Mouse (Mus musculus): ENCODE results near the gene Psmc3ip. TPM values are rescaled to one million over a fixed set of nuclear protein-coding genes. Genes with fewer than 3 reads are reported as not detected.

Gene Psmc3ip
- polyA plus RNA-seq, 1 experiment from 2014 or later = 44.1 TPM

DNA sequence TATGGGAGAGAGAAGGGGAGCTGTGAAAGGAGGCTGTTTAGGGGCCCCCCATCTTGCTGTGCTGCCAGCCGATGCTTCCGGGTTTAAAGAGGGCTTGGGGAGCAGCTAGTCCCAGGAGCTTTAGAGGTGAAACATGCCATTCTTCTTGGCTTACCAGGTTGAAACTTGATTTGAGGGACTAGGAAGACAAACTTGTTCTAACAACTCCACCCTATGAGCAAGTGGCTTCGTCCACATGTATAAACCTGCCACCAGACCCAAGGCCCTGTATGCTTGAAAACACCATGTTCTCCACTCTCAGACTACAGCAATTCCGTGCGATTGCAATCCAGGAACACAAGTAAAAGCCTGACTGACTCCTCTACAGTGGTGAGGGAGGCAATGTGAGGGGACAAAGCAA lies 7.8 kb upstream of the Psmc3ip start:
- DNase-seq (no peak), ATAC-seq (ENCODE audit: insufficient read depth) (no peak)
- no peak overlapping the region for H3K4me3 ChIP-seq (ENCODE audit: low read depth, low read length)
- H3K9ac ChIP-seq = no peak overlapping the region
- H3K4me2 ChIP-seq = no peak overlapping the region
- no peak for TF ChIP-seq CTCF (IDR thresholded peaks at IDR 0.05; ENCODE audit: low read depth)
- no peaks in the 10 kb centered on the region for H3K27me3 ChIP-seq (ENCODE audit: insufficient read depth, low read length)
- no peaks in the 10 kb centered on the region for H3K4me1 ChIP-seq (ENCODE audit: insufficient read depth)
- peaks cover 72% of the 10 kb centered on the region for H3K36me3 ChIP-seq (ENCODE audit: insufficient read depth)
- no peak overlapping the region for H3K27ac ChIP-seq (ENCODE audit: low read depth)
- no peaks in the 10 kb centered on the region for H3K9me3 ChIP-seq (ENCODE audit: low read depth, low read length)
- 87% methylated on average over 5 of the region's 5 CpGs for WGBS

DNA sequence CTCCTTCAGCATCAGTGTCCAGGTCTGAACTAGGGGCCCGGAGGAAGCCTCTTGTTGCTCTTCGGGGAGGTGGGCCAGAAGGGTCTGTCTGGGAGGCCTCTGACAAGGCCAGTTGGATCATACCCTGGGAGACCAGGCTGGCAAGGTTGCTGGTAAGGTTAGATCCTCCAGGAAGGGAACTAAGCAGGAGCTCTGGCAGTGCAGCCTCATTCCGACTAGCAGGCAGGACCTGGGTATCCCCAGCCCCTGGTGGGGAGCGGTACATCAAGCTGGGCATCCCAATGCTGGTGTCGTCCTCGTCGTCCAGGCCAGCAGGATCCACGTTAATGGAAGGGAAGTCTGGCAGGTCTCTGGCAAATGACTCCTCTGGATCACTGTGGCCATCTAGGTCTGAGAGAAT lies 3.0 kb upstream of the Psmc3ip start:
- Histone ChIP-seq H3K36me3 (ENCODE audit: insufficient read depth) (peaks cover 73% of the 10 kb centered on the region), H3K27me3 (ENCODE audit: insufficient read depth, low read length) (no peaks in the 10 kb centered on the region), H3K4me2 (no peak overlapping the region), H3K4me3 (ENCODE audit: low read depth, low read length) (no peak overlapping the region), H3K27ac (ENCODE audit: low read depth) (no peak overlapping the region), H3K4me1 (ENCODE audit: insufficient read depth) (no peaks in the 10 kb centered on the region), H3K9ac (no peak overlapping the region; the same call in 1 of the 2 replicates), H3K9me3 (ENCODE audit: low read depth, low read length) (no peaks in the 10 kb centered on the region)
- no peak for DNase-seq
- ATAC-seq (ENCODE audit: insufficient read depth) = no peak
- no peak for TF ChIP-seq CTCF (IDR thresholded peaks at IDR 0.05; ENCODE audit: low read depth)
- WGBS = 91% methylated on average over 8 of the region's 8 CpGs

DNA sequence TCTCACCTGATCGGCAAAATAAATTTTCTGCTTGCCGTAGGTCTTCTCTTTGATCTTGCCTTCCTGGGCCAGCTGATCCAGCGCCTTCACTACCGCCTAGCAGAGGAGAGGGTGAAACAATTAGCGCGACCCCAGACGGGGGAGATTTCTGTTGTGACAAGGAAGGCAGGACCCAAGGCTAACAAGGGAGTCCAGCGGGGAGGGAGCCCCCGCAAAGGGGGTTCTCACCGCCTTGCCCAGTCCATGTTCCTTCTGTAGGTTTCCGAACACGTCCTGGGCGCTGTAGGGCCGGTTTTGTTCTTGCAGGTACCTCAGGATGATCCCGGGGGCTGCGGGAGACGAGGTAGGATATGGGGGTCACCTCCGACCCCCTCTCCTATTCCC lies 314 bp downstream of the Psmc3ip start:
- H3K4me1 ChIP-seq (ENCODE audit: insufficient read depth) = no peaks in the 10 kb centered on the region
- ATAC-seq (ENCODE audit: insufficient read depth) (no peak), DNase-seq (no peak)
- peak overlapping the region; percentile 67 for H3K9ac ChIP-seq
- WGBS = 0% methylated on average over 18 of the region's 18 CpGs
- no peaks in the 10 kb centered on the region for H3K27me3 ChIP-seq (ENCODE audit: insufficient read depth, low read length)
- H3K9me3 ChIP-seq (ENCODE audit: low read depth, low read length) = no peaks in the 10 kb centered on the region
- H3K4me3 ChIP-seq (ENCODE audit: low read depth, low read length) = peak overlapping the region; percentile 71
- peak overlapping the region; percentile 33; the same call in 1 of the 2 replicates for H3K27ac ChIP-seq (ENCODE audit: low read depth)
- H3K4me2 ChIP-seq = peak overlapping the region; percentile 96
- peaks cover 73% of the 10 kb centered on the region for H3K36me3 ChIP-seq (ENCODE audit: insufficient read depth)
- no peak for TF ChIP-seq CTCF (IDR thresholded peaks at IDR 0.05; ENCODE audit: low read depth)

DNA sequence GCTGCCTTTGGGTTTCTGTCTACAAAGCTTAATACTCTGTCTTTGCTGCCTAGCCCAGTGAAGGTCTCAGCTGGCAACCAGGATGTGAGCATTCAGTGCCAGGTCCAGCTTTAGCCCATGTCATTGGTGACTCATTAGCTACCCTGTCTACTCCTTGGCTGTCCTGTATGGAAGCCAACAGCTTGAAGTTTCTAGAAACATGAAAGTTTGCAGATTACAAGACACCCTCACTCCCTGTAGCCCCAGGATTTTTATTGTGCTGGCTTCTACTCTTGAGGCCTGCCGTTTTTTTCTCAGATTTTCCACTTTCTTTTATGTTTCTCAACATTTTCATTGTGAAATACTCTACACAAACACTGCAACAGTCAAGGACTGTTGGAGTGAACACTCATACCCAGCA lies 5.3 kb downstream of the Psmc3ip start:
- no peak overlapping the region for H3K4me2 ChIP-seq
- 87% methylated on average over 1 of the region's 1 CpGs for WGBS
- no peaks in the 10 kb centered on the region for H3K9me3 ChIP-seq (ENCODE audit: low read depth, low read length)
- DNase-seq (no peak), ATAC-seq (ENCODE audit: insufficient read depth) (no peak)
- no peak overlapping the region for H3K27ac ChIP-seq (ENCODE audit: low read depth)
- H3K4me3 ChIP-seq (ENCODE audit: low read depth, low read length) = no peak overlapping the region
- H3K4me1 ChIP-seq (ENCODE audit: insufficient read depth) = peaks cover 4% of the 10 kb centered on the region
- H3K36me3 ChIP-seq (ENCODE audit: insufficient read depth) = peaks cover 57% of the 10 kb centered on the region
- H3K9ac ChIP-seq = no peak overlapping the region
- no peak for TF ChIP-seq CTCF (IDR thresholded peaks at IDR 0.05; ENCODE audit: low read depth)
- no peaks in the 10 kb centered on the region for H3K27me3 ChIP-seq (ENCODE audit: insufficient read depth, low read length)

DNA sequence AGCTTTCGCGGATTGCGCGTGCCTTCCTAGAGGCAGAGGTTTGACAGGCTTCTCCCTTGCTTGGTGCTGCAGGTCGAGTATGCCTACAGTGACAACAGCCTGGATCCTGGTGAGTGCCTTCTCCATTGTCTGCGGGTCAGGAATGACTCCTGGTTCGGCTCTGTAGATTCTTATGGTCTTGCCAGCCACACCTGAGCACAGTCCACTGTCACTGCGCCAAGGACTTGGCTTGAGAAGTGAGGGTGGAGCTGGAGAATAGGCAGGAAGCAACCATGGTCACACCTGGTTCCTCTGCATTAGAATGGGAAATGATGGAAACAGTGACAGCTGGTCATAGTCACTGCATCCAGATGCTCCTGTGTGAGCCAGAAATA lies 7.6 kb downstream of the Psmc3ip start:
- Histone ChIP-seq H3K9me3 (ENCODE audit: low read depth, low read length) (no peaks in the 10 kb centered on the region), H3K4me2 (peak overlapping the region; percentile 96), H3K27ac (ENCODE audit: low read depth) (peak overlapping the region; percentile 87), H3K4me1 (ENCODE audit: insufficient read depth) (peaks cover 4% of the 10 kb centered on the region), H3K4me3 (ENCODE audit: low read depth, low read length) (peak overlapping the region; percentile 78), H3K36me3 (ENCODE audit: insufficient read depth) (peaks cover 50% of the 10 kb centered on the region), H3K9ac (peak overlapping the region; percentile 78), H3K27me3 (ENCODE audit: insufficient read depth, low read length) (no peaks in the 10 kb centered on the region)
- 9% methylated on average over 8 of the region's 8 CpGs for WGBS
- DNase-seq (no peak), ATAC-seq (ENCODE audit: insufficient read depth) (no peak)
- TF ChIP-seq CTCF (IDR thresholded peaks at IDR 0.05; ENCODE audit: low read depth) = no peak

DNA sequence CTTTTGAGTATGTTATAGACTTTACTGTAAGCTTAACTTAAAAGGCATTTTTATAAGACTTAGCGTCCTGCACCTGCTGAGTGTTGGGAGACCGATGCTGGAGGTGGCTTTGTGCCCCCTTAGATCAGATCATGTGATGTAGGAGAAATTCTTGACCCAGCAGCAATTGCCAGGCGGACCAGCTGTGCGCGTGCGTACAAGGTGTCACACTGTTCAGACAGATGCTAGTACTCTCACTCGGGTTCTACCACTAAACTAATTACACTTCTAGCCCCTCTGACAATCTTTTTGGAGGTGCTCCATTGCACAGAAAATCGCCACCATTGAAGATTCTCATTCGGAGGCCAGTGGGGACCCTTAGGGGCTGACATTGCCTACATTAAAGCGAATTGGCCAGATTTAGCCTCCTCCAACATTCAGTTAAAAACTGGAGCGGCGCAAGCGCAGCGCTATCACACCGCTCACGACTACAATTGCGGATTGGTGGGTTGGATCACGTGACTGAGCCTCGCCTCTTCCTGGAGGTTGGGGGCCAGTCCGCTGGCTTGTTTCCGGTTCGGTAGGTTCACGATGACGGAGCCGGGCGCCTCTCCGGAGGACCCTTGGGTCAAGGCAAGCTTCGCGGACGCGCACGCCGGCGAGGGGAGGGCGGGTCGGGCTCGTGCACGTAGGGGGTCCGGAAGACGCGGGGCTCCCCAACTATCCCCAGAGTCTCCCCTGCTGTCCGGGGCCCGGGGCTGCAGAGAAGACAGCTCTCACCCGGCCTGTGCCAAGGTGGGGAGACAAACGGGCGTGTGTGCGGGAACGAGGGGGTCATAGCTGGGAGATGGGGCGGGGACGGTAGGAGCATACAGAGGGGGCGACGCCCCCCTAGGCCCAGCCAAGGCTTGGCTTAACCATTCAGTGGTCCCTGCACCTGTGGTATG lies 8.2 kb downstream of the Psmc3ip start, which contains the start of gene Mlx:
Gene Mlx, plus strand, starts transcription at position 522 of the 926 bp plus-strand sequence.
- Histone ChIP-seq H3K9me3 (ENCODE audit: low read depth, low read length) (no peaks in the 10 kb centered on the region), H3K4me1 (ENCODE audit: insufficient read depth) (peaks cover 4% of the 10 kb centered on the region), H3K27ac (ENCODE audit: low read depth) (peak within 1 kb of the TSS; percentile 87), H3K36me3 (ENCODE audit: insufficient read depth) (peaks cover 44% of the 10 kb centered on the region), H3K4me2 (peak within 1 kb of the TSS; percentile 96), H3K4me3 (ENCODE audit: low read depth, low read length) (peak within 1 kb of the TSS; percentile 78), H3K27me3 (ENCODE audit: insufficient read depth, low read length) (no peaks in the 10 kb centered on the region), H3K9ac (peak within 1 kb of the TSS; percentile 78)
- 2% methylated on average over 52 of the region's 52 CpGs for WGBS
- peak; percentile 96 for DNase-seq
- TF ChIP-seq CTCF (IDR thresholded peaks at IDR 0.05; ENCODE audit: low read depth) = no peak
- ATAC-seq (ENCODE audit: insufficient read depth) = peak; percentile 80

DNA sequence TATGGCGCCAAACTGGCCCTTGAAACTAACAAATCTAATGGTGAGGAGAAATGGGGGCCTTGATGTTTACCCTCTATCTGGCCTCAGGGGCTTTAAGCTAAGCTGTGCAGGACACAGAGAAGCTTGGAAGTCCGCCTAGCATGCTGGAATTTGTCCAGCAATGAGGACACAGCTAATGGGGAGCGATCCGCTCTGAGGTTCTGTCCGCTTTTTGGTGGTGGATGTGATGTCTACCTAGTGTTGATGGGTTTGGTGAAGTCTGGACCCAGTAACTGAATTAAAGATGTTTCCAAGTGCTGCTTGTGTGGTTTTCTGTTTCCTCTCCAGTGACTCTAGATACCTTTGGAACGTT lies 8.9 kb downstream of the Psmc3ip start:
- TF ChIP-seq CTCF (IDR thresholded peaks at IDR 0.05; ENCODE audit: low read depth) = no peak
- 69% methylated on average over 6 of the region's 6 CpGs for WGBS
- peak overlapping the region; percentile 78; the same call in 1 of the 2 replicates for H3K9ac ChIP-seq
- peak; percentile 33 for DNase-seq
- peak overlapping the region; percentile 96 for H3K4me2 ChIP-seq
- H3K27me3 ChIP-seq (ENCODE audit: insufficient read depth, low read length) = peaks cover 6% of the 10 kb centered on the region; the same call in 1 of the 2 replicates
- no peaks in the 10 kb centered on the region for H3K9me3 ChIP-seq (ENCODE audit: low read depth, low read length)
- H3K36me3 ChIP-seq (ENCODE audit: insufficient read depth) = peaks cover 37% of the 10 kb centered on the region
- peak overlapping the region; percentile 78; the same call in 1 of the 2 replicates for H3K4me3 ChIP-seq (ENCODE audit: low read depth, low read length)
- no peak for ATAC-seq (ENCODE audit: insufficient read depth)
- H3K4me1 ChIP-seq (ENCODE audit: insufficient read depth) = peaks cover 7% of the 10 kb centered on the region
- H3K27ac ChIP-seq (ENCODE audit: low read depth) = peak overlapping the region; percentile 87; the same call in 1 of the 2 replicates

Measured in lung, embryonic 14.5 days (tissue).